Mouse (Mus musculus) intestine, embryonic 16.5 days (tissue): ENCODE measurements around the gene Sh3pxd2b. TPM values are rescaled to one million over a fixed set of nuclear protein-coding genes. Genes with fewer than 3 reads are reported as not detected.

Experiments
- ATAC-seq: fragments of 200-750 bp; cut with Nextera tagmentation; 2 replicates; pipeline ENCODE4 v1.8.0; 2017; ENCODE audit warnings: moderate TSS enrichment, moderate library complexity
- H3K27ac ChIP-seq: fragments of 300-500 bp; sonication (generic); 2 replicates; pipeline ENCODE4 v1.5.1; 2014; ENCODE audit warnings: mild to moderate bottlenecking, low read length
- H3K27me3 ChIP-seq: fragments of 300-500 bp; sonication (generic); replicated peaks from 2 replicates; pipeline ENCODE4 v1.6.1; 2014; ENCODE audit warnings: low read length, control low read depth, mixed read lengths; ENCODE audit not compliant: control insufficient read depth, insufficient read depth
- H3K36me3 ChIP-seq: fragments of 300-500 bp; sonication (generic); 2 replicates; pipeline ENCODE4 v1.6.1; 2014; ENCODE audit warnings: low read length, control low read depth; ENCODE audit not compliant: control insufficient read depth, insufficient read depth
- H3K4me1 ChIP-seq: fragments of 300-500 bp; sonication (generic); 2 replicates; pipeline ENCODE4 v1.6.1; 2014; ENCODE audit warnings: low read length, control low read depth, mixed read lengths; ENCODE audit not compliant: control insufficient read depth, insufficient read depth
- H3K4me2 ChIP-seq: fragments of 300-500 bp; sonication (generic); 2 replicates; pipeline ENCODE4 v1.6.1; 2014; ENCODE audit warnings: low read depth, low read length, control low read depth
- H3K4me3 ChIP-seq: fragments of 300-500 bp; sonication (generic); 2 replicates; pipeline ENCODE4 v1.5.1; 2014; ENCODE audit warnings: mild to moderate bottlenecking, low read length
- H3K9ac ChIP-seq: fragments of 300-500 bp; sonication (generic); 2 replicates; pipeline ENCODE4 v1.6.1; 2014; ENCODE audit warnings: low read depth, low read length
- H3K9me3 ChIP-seq: fragments of 300-500 bp; sonication (generic); 2 replicates; pipeline ENCODE4 v1.6.1; 2016; ENCODE audit warnings: low read length, control low read depth; ENCODE audit not compliant: control insufficient read depth
- WGBS: fragments of 180-500 bp; shearing (Covaris S2); extraction: QIAGEN DNeasy Blood & Tissue Kit; methylation state at CpG from one replicate; pipeline ENCODE4 v1.1.7; 2014; 5-methylcytosine and 5-hydroxymethylcytosine counted together
- polyA plus RNA-seq: library from polyadenylated mRNA; unstranded; fragments of >200 nt; fragmentation: Nextera tagmentation; extraction: Ambion mirVana; gene quantifications from 2 replicates; pipeline ENCODE4 v1.2.1, GENCODE M21; 2015

The Sh3pxd2b gene
- polyA plus RNA-seq, 1 experiment from 2014 or later = 9.6 TPM

DNA sequence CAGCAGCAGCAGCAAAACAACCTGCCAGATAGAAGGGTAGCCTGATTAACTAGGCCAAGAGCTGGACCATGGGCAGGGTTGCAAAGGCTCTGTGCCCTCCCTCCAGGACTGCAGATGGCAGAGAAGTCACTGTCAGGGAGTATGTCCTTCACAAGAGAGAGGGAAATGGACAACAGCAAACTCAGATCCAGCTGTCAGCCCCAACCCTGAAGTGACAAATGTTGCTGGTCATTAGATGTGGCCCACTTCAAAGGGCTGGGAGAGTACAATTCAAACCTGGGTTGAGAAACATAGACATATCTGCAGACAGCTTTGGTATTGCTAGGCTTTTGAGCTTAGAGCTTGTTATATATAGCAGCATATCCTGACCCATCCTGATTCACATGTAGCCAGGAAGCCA lies 32.3 kb downstream of the Sh3pxd2b start:
- ATAC-seq = no peak
- H3K27ac ChIP-seq = no peak overlapping the region
- H3K9ac ChIP-seq = no peak overlapping the region

DNA sequence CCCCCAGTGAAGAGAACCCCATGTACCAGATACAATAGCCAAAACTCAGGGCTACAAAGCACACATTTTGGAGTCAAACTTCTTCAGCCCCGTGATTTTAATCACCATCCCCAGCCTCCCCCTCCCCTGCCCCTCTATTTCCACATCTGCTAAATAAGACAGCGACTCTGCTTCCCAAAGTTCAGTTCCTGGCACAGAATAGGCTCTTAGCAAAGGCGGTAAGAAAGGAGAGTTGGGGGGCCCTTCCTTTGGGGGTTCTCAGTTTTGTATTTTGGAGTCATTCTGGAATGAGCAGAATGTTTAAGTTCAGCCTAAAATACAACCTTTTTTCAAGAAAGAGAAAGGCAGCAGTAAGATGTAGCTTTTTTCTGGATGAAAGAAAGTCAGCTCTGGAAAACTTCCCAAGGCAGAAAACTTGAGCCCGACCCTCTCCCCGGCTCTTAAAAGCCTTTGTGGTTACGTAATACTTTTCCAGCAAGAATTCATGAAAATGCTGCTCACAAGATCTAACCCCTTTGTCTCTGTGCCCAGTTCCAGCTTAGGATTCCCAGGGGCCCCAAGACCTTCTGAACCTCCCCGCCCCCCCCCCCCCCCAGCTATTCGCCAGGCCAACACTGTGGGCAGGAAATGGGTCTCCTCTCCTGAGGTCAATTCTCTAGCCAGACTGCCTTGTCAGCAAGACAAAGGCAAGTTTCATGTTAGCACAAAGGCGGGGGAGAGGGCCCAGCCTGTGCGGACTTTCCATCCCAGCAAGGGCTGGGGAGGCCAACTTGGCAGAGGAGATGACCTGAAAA lies 35.9 kb downstream of the Sh3pxd2b start:
- Histone ChIP-seq H3K27me3 (no peaks in the 10 kb centered on the region), H3K9ac (no peak overlapping the region), H3K4me2 (no peak overlapping the region), H3K27ac (peak overlapping the region; percentile 89), H3K36me3 (peaks cover 4% of the 10 kb centered on the region; the same call in 1 of the 2 replicates), H3K9me3 (no peaks in the 10 kb centered on the region), H3K4me3 (no peak overlapping the region), H3K4me1 (0 out of 2 replicates have a peak, but pooled peaks cover 2% of the 10 kb centered on the region)
- peak; percentile 85 for ATAC-seq
- whole genome bisulfite sequencing = 27% methylated on average over 10 of the region's 10 CpGs

More for the DNA sequence above, 32.3 kb downstream of the Sh3pxd2b start:
- Histone ChIP-seq H3K9me3 (no peaks in the 10 kb centered on the region), H3K4me1 (0 out of 2 replicates have a peak, but pooled peaks cover 4% of the 10 kb centered on the region), H3K27me3 (no peaks in the 10 kb centered on the region), H3K4me2 (no peak overlapping the region), H3K4me3 (no peak overlapping the region), H3K36me3 (peaks cover 16% of the 10 kb centered on the region)

- Histone ChIP-seq H3K9ac (no peak overlapping the region), H3K4me3 (no peak overlapping the region), H3K4me1 (0 out of 2 replicates have a peak, but pooled peaks cover 2% of the 10 kb centered on the region), H3K9me3 (no peaks in the 10 kb centered on the region), H3K27me3 (no peaks in the 10 kb centered on the region), H3K4me2 (no peak overlapping the region), H3K27ac (peak overlapping the region; percentile 89), H3K36me3 (peaks cover 6% of the 10 kb centered on the region; the same call in 1 of the 2 replicates)
- ATAC-seq = peak; percentile 38
- 83% methylated on average over 7 of the region's 7 CpGs for WGBS
Measured at GRCm38 (mm10) chr11:32384135-32384801, 36.6 kb downstream of the Sh3pxd2b start.

GRCm38 (mm10) chr11:32386043-32386442 lies 38.4 kb downstream of the Sh3pxd2b start:
- H3K27ac ChIP-seq = no peak overlapping the region
- no peak overlapping the region for H3K4me3 ChIP-seq
- 87% methylated on average over 2 of the region's 2 CpGs for WGBS
- H3K4me2 ChIP-seq = no peak overlapping the region
- no peaks in the 10 kb centered on the region for H3K9me3 ChIP-seq
- no peaks in the 10 kb centered on the region for H3K27me3 ChIP-seq
- no peak for ATAC-seq
- 0 out of 2 replicates have a peak, but pooled peaks cover 2% of the 10 kb centered on the region for H3K4me1 ChIP-seq
- peaks cover 6% of the 10 kb centered on the region; the same call in 1 of the 2 replicates for H3K36me3 ChIP-seq
- no peak overlapping the region for H3K9ac ChIP-seq

- 77% methylated on average over 2 of the region's 2 CpGs for WGBS
- H3K4me3 ChIP-seq = no peak overlapping the region
- H3K36me3 ChIP-seq = 0 out of 2 replicates have a peak, but pooled peaks cover 2% of the 10 kb centered on the region
Measured at GRCm38 (mm10) chr11:32388064-32388463, 40.4 kb downstream of the Sh3pxd2b start.

DNA sequence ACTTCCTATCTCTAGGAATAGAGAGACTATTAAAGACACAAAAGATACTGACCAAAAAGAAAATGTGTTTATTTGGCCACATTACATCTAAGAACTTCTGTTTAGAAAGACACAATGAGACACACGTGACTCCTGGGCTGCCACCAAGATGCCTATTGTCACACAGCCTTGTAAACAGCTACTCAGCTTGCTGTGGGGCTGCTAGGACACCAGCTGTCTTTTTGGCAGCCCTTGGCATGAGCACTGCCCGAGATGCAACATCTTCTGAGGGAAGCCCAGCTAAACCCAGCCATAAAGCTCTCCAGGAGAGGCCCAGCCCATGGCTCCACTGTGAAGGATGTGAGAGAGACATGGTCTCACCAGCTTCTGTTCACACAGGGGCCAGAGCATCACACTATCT lies 45.5 kb downstream of the Sh3pxd2b start:
- ATAC-seq = no peak
- Histone ChIP-seq H3K9me3 (no peaks in the 10 kb centered on the region), H3K9ac (no peak overlapping the region), H3K36me3 (peaks cover 2% of the 10 kb centered on the region; the same call in 1 of the 2 replicates), H3K27ac (no peak overlapping the region), H3K4me3 (no peak overlapping the region), H3K27me3 (no peaks in the 10 kb centered on the region), H3K4me2 (no peak overlapping the region), H3K4me1 (peaks cover 9% of the 10 kb centered on the region; the same call in 1 of the 2 replicates)
- 61% methylated on average over 2 of the region's 2 CpGs for WGBS

More at GRCm38 (mm10) chr11:32388064-32388463, 40.4 kb downstream of the Sh3pxd2b start:
- Histone ChIP-seq H3K9me3 (no peaks in the 10 kb centered on the region), H3K27me3 (no peaks in the 10 kb centered on the region), H3K27ac (no peak overlapping the region), H3K4me1 (peaks cover 8% of the 10 kb centered on the region; the same call in 1 of the 2 replicates), H3K9ac (no peak overlapping the region), H3K4me2 (no peak overlapping the region)
- ATAC-seq = no peak

DNA sequence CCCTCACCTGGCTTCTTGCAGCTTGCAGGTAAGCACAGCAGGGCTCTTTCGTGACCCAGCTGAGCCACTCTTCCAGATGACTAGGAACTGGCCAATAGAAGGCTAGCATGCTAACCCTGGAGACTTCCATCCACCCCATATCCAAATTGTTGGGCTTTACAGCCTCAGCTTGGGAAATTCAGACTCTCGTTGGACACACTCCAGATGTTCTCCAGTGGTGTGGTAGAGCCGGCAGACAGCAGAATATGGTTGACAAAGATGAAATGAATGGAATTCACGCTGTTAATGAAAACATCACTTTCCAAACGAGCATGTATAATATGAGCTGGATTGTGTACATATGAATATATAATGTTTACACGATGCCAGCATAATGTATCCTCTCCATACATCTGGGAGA lies 48.2 kb downstream of the Sh3pxd2b start:
- no peak overlapping the region; the same call in 1 of the 2 replicates for H3K27ac ChIP-seq
- 62% methylated on average over 6 of the region's 6 CpGs for WGBS

DNA sequence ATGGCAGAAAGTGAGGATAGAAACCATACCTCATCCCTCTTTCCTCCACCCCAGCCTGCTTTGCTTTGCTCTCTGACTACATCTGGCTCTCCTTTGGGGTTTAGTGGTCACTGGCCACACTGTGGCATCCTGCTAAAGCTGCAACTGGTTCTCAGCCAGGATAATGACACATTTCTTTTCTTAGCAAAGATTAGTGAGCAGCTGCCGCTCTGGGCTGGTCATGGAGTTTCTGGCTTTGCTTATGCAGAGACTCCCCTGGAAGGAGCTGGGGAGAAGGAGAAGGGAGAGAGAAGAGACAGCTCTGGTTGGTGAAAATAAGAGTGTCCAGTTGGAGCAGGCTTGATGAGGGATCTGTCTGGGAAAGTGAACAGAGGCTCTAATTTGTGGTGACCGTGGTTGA lies 50.8 kb downstream of the Sh3pxd2b start:
- H3K36me3 ChIP-seq = no peaks in the 10 kb centered on the region; the same call in 1 of the 2 replicates
- H3K4me2 ChIP-seq = no peak overlapping the region
- no peak overlapping the region for H3K9ac ChIP-seq
- 0 out of 2 replicates have a peak, but pooled peaks cover 4% of the 10 kb centered on the region for H3K4me1 ChIP-seq
- H3K9me3 ChIP-seq = no peaks in the 10 kb centered on the region
- no peak overlapping the region for H3K27ac ChIP-seq
- H3K27me3 ChIP-seq = no peaks in the 10 kb centered on the region
- ATAC-seq = no peak
- no peak overlapping the region for H3K4me3 ChIP-seq
- 66% methylated on average over 2 of the region's 2 CpGs for WGBS

More for the DNA sequence above, 48.2 kb downstream of the Sh3pxd2b start:
- Histone ChIP-seq H3K36me3 (no peaks in the 10 kb centered on the region; the same call in 1 of the 2 replicates), H3K9ac (no peak overlapping the region), H3K27me3 (no peaks in the 10 kb centered on the region), H3K9me3 (no peaks in the 10 kb centered on the region), H3K4me3 (no peak overlapping the region), H3K4me1 (peaks cover 9% of the 10 kb centered on the region; the same call in 1 of the 2 replicates), H3K4me2 (no peak overlapping the region)
- ATAC-seq = no peak

DNA sequence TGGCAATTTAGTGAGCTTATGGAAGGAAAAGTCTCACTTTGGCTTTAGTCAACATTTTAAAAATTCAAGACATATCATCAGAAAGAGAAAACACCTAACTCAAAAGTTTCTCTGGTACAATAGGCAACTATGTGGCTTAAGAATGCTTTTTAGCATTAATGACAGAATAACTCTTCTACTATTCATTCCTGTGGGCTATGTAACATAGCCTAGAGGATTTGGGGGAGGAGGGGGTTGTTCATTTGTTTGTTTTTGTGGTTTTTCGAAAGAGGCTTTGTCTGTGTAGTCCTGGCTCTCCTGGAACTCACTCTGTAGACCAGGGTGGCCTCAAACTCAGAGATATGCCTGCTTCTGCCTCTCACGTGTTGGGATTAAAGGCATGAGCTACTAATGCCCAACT lies 51.6 kb downstream of the Sh3pxd2b start:
- Histone ChIP-seq H3K9me3 (no peaks in the 10 kb centered on the region), H3K4me2 (no peak overlapping the region), H3K4me1 (0 out of 2 replicates have a peak, but pooled peaks cover 4% of the 10 kb centered on the region), H3K36me3 (no peaks in the 10 kb centered on the region; the same call in 1 of the 2 replicates), H3K27ac (no peak overlapping the region), H3K4me3 (no peak overlapping the region), H3K9ac (no peak overlapping the region), H3K27me3 (no peaks in the 10 kb centered on the region)
- no peak for ATAC-seq
- WGBS = 86% methylated on average over 2 of the region's 2 CpGs
